Mouse (Mus musculus) erythroid progenitor cell, adult 5-6 weeks (primary cell): Measurements from ENCODE around the gene Ube2b. TPM values are rescaled to one million over a fixed set of nuclear protein-coding genes. Genes with fewer than 3 reads are reported as not detected.

ENCODE experiments used
- ATAC-seq: replicated peaks from 2 replicates; pipeline ENCODE4 v1.8.0; 2016; ENCODE audit warnings: moderate number of reproducible peaks, mild to moderate bottlenecking, moderate TSS enrichment, inconsistent platforms; ENCODE audit not compliant: poor library complexity, low FRiP score, severe bottlenecking
- total RNA-seq, 2 experiments: library from RNA; stranded (forward) in 1 of 2; stranded (reverse) in 1 of 2; fragments of 150-400 nt in 1 of 2; fragments of 186-747, 209-891 nt in 1 of 2; gene quantifications; 2 replicates each; pipeline versions ENCODE4 v1.2.3 to v1.2.4; 2015 to 2017; ENCODE audit warnings: low replicate concordance in 2 of 2

The Ube2b gene
- 73.2 and 89.3 TPM in 2 replicates for total RNA-seq (2015; ENCODE audit: low replicate concordance)
- 50.1 and 89.9 TPM in 2 replicates for total RNA-seq (2017; ENCODE audit: low replicate concordance)

DNA sequence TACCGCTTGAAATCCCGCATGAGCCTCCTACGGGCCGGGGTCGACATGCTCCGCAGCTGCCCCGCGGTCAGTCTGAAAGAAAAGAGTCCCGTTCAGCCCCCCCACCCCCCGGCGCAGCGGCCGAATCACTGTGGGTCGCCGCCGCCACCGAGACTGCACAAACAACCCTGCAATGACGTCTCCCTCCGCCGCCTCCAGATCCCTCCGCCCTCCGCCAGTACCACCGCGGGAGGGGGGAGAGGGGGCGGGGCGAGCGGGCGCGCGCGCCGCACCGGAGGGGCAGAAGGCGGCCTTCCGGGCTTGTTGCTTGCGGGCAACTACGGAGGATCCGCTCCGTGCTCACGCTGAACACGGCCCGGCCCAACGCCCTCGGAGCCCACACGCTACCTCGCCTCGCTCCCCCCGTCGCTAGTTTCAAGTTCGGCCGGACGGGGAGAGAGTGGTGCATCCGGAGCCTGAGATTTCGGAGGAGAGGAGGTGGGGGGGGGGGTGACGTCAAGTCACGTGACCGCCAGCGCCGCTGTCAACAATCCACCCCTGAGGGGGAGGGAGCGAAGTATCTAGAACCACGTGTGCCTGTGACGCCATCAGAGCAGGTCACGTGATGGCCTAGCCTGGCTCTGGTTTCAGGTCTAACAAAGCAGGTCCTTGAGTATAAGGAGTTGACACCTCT, at the start of gene Ube2b:
Ube2b (minus strand) TSS at position 473 of the 673 bp plus-strand sequence.
- ATAC-seq = peak; percentile 80

DNA sequence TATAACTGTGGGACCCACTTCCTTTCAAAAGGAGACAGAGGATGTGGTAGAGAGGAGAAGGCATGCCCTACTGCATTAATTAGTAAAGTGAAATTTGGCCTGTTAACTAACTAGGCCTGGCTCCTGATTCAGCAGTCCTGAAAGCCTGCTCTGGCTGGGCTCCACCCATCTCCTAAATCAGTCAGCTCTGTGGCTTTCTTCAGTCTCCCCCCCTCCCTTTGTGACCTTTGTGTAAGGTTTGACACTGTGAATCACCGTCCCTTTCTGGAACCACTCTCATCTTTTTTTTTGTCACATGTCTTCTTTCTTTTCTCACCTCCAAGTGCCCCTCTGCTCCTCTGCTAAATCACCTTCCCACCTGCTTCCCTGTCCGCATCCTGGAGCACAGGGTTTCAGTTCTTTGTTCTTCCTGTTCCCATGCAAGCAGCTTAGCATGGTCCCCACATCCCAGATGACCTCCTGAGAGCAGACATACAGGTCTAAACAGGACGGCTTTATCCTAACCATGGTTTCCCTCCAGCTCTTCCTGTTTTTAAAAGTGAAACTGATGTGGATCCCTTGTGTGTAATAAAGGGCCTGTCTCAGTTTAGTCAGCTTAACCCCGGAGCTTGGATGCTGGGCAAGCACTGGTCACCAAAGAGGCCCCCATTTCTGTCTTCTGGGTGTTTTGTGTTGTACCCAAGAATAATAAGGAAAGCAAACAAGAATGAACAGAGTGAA, 46.0 kb upstream of the Ube2b start:
- ATAC-seq = no peak

- no peak for ATAC-seq
These were observed 43.6 kb upstream of the Ube2b start for GRCm38 (mm10) chr11:52044156-52044555.

- no peak for ATAC-seq
These were observed 42.7 kb upstream of the Ube2b start for GRCm38 (mm10) chr11:52043224-52043623.

DNA sequence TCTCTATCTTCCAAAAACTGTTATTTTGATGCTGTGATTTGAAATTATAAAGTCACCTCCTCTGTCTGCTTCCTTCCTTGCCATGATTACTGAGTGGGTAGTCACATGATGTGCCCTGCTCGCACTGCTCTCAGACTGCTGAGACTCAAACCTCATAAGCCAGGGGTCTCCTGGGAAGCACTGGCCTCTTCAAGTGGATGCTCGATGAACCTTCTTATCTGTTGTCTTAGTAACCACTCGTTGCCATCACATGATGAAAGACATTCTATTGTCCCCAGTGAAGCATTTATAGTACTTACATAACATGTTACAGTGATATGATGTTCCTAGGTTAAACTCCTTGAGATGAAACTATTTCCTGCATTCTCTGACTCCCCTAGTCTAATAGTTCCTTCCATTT, 37.1 kb upstream of the Ube2b start:
- ATAC-seq = no peak

DNA sequence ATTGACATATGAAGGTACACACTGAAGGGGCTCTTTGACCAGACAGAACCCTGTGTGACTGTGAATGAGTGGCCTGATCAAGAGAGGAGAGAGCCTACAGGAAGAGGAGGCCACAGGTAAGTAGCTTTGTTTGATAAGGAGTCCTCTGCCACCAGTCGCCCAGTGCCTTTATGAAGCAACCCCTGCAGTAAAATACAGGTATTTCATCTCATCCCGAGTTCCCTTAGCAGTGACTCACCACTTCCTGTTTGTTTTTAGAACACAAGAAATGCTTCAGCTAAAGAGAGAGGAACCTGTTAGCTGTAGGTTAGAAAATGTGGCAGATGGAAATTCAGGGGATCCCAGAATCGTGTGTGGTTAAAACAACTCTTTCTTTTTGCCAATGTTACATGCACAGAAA, 35.3 kb upstream of the Ube2b start:
- no peak for ATAC-seq

- ATAC-seq = no peak
These were observed 33.4 kb upstream of the Ube2b start for GRCm38 (mm10) chr11:52033953-52034352.

DNA sequence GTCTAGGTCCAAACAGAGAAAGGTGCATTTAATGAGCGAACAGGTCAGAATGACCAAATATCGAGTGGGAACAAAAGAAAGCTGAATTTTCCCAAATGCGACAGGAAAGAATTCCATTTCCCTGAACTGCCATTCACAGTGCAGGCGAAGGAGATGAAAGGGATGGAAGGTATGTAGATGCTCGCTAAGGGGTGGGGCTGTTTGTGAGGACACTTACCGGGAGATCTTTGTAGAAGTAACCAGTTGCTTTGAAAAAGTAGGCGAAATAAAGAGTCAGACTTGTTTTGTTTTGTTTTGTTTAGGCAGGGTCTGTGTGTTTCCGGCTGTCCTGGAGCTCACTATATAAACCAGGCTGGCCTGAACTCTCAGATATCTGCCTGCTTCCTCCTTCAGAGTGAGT, 31.8 kb upstream of the Ube2b start:
- no peak for ATAC-seq

DNA sequence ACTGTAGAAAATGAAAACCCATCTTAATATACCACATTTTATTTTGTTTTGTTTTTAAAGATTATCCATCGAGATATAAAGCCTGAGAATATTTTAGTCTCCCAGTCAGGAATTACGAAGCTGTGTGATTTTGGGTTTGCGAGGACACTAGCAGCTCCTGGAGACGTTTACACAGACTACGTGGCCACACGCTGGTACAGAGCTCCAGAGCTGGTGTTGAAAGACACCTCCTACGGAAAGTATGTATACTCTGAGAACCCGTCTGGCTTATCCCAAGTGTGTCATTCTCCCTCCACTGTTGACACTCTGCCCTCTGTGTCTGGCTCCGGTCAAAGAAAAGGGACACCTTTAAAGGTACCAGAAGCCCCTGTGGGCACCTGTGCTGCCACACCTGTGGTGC, 17.7 kb upstream of the Ube2b start:
- ATAC-seq = no peak

DNA sequence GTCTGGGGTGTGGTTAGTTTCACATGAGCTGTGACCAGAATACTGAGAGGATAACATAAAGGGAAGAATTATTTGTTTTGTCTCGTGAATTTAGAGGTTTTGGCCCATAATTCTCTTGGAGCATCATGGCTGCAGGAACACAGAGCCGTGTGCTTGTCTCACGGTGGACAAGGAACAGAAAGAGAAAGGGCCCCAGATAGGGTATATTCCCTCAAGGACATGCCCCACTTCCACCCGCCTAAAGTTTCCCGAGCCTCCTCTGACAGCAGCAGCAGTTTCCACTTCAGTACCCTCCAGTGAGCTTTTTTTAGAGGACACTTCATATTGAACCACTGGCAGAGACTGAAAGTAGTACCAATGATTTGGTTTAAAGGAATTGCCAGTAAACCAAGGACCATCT, 11.0 kb upstream of the Ube2b start:
- no peak for ATAC-seq

GRCm38 (mm10) chr11:52011011-52011410, 10.4 kb upstream of the Ube2b start:
- no peak for ATAC-seq

DNA sequence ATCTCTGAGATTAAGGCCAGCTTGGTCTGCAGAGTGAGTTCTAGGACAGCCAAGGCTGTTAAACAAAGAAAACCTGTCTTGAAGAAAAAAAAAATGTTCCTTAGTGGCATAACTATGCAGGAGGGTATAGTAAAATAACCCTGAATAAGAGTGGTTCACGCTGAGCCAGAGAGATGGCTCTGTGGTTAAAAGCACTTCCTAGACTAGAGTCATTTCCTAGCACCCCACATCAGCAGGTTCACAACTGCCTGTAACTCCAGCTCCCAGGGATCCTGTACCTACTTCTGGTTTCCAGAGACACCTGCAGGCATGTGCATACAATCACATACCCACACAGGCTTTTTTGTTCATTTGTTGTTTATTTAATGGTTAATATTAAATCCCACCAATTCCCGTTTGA, 5.0 kb upstream of the Ube2b start:
- ATAC-seq = no peak

- peak; percentile 84 for ATAC-seq
These were observed 3.4 kb upstream of the Ube2b start, which contains the start of gene Cdkl3 for GRCm38 (mm10) chr11:52003772-52004528. Gene Cdkl3, plus strand, starts transcription at chr11:52004221.

DNA sequence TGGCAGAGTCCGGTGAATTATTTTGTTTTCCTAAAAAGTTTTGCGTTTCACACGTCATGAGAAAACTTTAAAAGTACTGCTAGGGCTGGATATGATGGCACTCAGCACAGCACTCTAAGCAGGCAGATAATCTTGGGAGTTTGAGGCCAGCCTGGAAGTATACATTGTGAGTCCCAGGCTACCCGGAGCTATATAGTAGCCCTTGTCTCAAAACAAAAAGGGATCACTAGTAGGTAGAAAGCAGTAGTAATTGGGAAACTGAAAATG, 2.9 kb upstream of the Ube2b start:
- no peak for ATAC-seq

- no peak for ATAC-seq
These were observed 2.4 kb upstream of the Ube2b start for GRCm38 (mm10) chr11:52002842-52003504.

- no peak for ATAC-seq
These were observed 1.3 kb upstream of the Ube2b start for GRCm38 (mm10) chr11:52001861-52002260.

GRCm38 (mm10) chr11:52001341-52001740, 779 bp upstream of the Ube2b start:
- no peak for ATAC-seq

- peak; percentile 46 for ATAC-seq
These were observed 812 bp downstream of the Ube2b start for GRCm38 (mm10) chr11:51999611-52000289.

DNA sequence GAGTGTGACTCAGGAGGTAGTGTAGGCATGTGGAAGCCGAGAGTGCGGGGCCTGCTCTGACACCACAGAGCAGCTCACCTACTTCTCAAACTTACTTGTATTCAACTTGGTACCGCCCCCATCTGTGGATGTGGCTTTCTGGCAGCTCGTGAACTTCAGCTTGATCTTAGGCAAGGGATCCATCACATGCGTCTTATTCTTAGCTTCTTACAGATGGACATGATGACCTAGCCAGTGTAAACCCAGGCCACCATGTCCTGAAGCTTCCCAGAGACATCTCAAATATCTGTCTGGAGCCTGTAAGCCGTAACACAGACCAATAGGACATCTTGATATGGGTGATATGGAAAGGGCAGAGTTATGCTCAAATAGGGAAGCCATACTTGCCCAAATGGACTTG, 28.9 kb downstream of the Ube2b start:
- ATAC-seq = no peak

GRCm38 (mm10) chr11:51969511-51969910, 31.1 kb downstream of the Ube2b start:
- no peak for ATAC-seq
